Mouse (Mus musculus): ENCODE results near the gene Ptges. TPM values are rescaled to one million over a fixed set of nuclear protein-coding genes. Genes with fewer than 3 reads are reported as not detected.
A peak's percentile ranks its signal among the peaks of the same experiment; 100 is the strongest.
"Not testable (repeated sequence)": the region's sequence is repeated elsewhere in the genome, so short reads cannot be mapped to it uniquely, and the experiment has no call there.

Gene Ptges
- polyA plus RNA-seq, 1 experiment from 2014 or later: 29.2 TPM

DNA sequence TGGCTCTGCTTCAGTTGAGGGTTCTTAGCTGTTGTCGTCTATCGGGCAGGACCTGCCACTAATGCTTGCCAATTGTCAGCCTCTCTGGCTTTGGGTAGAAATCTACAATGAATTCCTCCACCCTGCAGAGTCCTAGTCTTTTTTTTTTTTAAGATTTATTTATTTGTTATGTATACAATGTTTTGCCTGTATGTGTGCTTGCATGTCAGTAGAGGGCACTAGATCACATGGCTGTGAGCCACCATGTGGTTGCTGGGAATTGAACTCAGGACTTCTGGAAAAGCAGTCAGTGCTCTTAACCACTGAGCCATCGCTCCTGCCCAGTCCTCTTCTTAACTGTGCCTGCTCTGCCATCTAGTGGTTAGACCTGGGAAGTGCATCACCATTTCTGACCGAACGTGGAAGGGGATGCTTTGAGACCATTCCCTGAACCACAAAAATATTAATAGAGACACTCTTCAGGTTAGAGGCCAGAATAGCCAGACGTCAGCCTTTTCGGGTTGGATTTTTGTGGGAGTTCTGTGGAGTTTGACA is 4.3 kb upstream of the Ptges start:
- no peak overlapping the region for H3K9ac ChIP-seq (ENCODE audit: low read length)
- H3K27ac ChIP-seq (replicated peaks): no peak overlapping the region
- no peak overlapping the region for H3K4me2 ChIP-seq (replicated peaks; ENCODE audit: low read depth)
- ATAC-seq (ENCODE audit: low FRiP score, low TSS enrichment): 0 out of 2 replicates have a peak, but pooled peaks have one; percentile 26
- 12% methylated on average over 7 of the region's 7 CpGs for WGBS
- no peak for TF ChIP-seq EP300 (optimal IDR thresholded peaks at IDR 0.05)
- TF ChIP-seq CTCF (IDR thresholded peaks at IDR 0.05; ENCODE audit: low read depth): peak; percentile 95
- no peaks in the 10 kb centered on the region for H3K36me3 ChIP-seq (ENCODE audit: control insufficient read depth, insufficient read depth, low read length)
- H3K4me3 ChIP-seq (ENCODE audit: low read depth, low read length): no peak overlapping the region
- no peaks in the 10 kb centered on the region for H3K27me3 ChIP-seq (ENCODE audit: control insufficient read depth, insufficient read depth, low read length)
- peak; percentile 70 for DNase-seq (ENCODE audit: low spot score)
- no peaks in the 10 kb centered on the region for H3K4me1 ChIP-seq (replicated peaks; ENCODE audit: control insufficient read depth, insufficient read depth)
- H3K9me3 ChIP-seq (ENCODE audit: control insufficient read depth, low read length): no peaks in the 10 kb centered on the region

DNA sequence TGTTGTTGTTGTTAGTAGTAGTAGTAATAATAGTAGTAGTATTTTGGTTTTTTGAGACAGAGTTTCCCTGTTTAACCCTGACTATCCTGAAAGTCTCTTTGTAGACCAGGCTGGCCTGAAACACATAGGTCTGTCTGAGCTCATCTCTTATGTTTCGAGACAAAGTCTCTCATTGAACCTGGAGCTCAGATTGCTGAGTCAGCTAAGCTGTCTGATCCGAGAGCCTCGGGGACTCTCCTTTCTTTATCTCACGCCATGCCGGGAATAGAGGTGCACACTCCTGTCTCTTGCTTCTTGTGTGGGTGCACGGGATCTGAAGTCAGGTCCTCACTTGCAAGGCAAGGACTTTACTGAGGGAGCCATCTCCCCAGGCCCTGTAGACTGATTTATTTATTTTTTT is 3.4 kb upstream of the Ptges start:
- no peak for ATAC-seq (ENCODE audit: low FRiP score, low TSS enrichment)
- no peak overlapping the region for H3K27ac ChIP-seq (replicated peaks)
- no peak overlapping the region for H3K4me2 ChIP-seq (replicated peaks; ENCODE audit: low read depth)
- no peak overlapping the region for H3K4me3 ChIP-seq (ENCODE audit: low read depth, low read length)
- TF ChIP-seq CTCF (IDR thresholded peaks at IDR 0.05; ENCODE audit: low read depth) (no peak), EP300 (optimal IDR thresholded peaks at IDR 0.05) (no peak)
- no peak for DNase-seq (ENCODE audit: low spot score)
- H3K4me1 ChIP-seq (replicated peaks; ENCODE audit: control insufficient read depth, insufficient read depth): no peaks in the 10 kb centered on the region
- H3K36me3 ChIP-seq (ENCODE audit: control insufficient read depth, insufficient read depth, low read length): no peaks in the 10 kb centered on the region
- H3K9me3 ChIP-seq (ENCODE audit: control insufficient read depth, low read length): no peaks in the 10 kb centered on the region
- 47% methylated on average over 6 of the region's 6 CpGs for WGBS
- H3K27me3 ChIP-seq (ENCODE audit: control insufficient read depth, insufficient read depth, low read length): no peaks in the 10 kb centered on the region
- no peak overlapping the region for H3K9ac ChIP-seq (ENCODE audit: low read length)

DNA sequence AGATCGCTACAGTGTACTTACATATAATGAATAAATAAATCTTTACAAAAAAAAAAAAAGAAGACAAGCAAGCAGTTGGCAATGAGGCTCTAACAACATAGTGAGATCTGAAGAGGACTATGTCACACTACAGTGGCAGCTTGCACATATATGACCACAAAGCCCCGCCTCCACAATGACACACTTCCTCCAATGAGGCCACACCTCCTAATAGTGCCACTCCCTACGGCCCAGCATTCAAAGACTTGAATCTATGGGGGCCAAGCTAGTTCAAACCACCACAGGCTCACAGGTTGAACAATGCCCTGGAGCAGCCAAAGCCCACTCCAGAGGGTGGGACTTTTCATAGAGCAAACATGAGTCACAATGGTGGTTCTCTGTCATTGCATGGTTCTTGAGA is 2.3 kb upstream of the Ptges start:
- H3K9me3 ChIP-seq (ENCODE audit: control insufficient read depth, low read length): no peaks in the 10 kb centered on the region
- TF ChIP-seq CTCF (IDR thresholded peaks at IDR 0.05; ENCODE audit: low read depth): no peak
- TF ChIP-seq EP300 (optimal IDR thresholded peaks at IDR 0.05): no peak
- peak; percentile 45 for DNase-seq (ENCODE audit: low spot score)
- no peak; the same call in 1 of the 2 replicates for ATAC-seq (ENCODE audit: low FRiP score, low TSS enrichment)
- WGBS: 79% methylated on average over 3 of the region's 3 CpGs
- H3K36me3 ChIP-seq (ENCODE audit: control insufficient read depth, insufficient read depth, low read length): no peaks in the 10 kb centered on the region
- no peak overlapping the region for H3K4me3 ChIP-seq (ENCODE audit: low read depth, low read length)
- no peaks in the 10 kb centered on the region for H3K27me3 ChIP-seq (ENCODE audit: control insufficient read depth, insufficient read depth, low read length)
- H3K27ac ChIP-seq (replicated peaks): no peak overlapping the region
- no peak overlapping the region for H3K4me2 ChIP-seq (replicated peaks; ENCODE audit: low read depth)
- no peak overlapping the region for H3K9ac ChIP-seq (ENCODE audit: low read length)
- 0 out of 2 replicates have a peak, but pooled peaks cover 2% of the 10 kb centered on the region for H3K4me1 ChIP-seq (replicated peaks; ENCODE audit: control insufficient read depth, insufficient read depth)

DNA sequence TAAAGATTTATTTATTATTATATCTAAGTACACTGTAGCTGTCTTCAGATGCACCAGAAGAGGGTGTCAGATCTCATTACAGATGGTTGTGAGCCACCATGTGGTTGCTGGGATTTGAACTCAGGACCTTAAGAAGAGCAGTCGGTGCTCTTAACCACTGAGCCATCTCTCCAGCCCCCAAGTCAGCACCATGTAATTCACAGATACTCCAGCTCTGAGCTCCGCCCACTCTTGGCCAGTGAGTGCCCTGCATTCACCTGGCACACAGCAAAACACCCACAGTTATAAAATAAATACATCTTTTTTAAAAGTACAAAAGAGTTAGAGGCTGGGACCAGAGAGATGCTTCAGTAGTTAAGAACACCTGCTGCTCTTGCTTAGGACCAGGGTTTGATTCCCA is 1.2 kb upstream of the Ptges start:
- H3K4me3 ChIP-seq (ENCODE audit: low read depth, low read length); H3K27ac ChIP-seq (replicated peaks); DNase-seq (ENCODE audit: low spot score); H3K9ac ChIP-seq (ENCODE audit: low read length); H3K9me3 ChIP-seq (ENCODE audit: control insufficient read depth, low read length); ATAC-seq (ENCODE audit: low FRiP score, low TSS enrichment); H3K27me3 ChIP-seq (ENCODE audit: control insufficient read depth, insufficient read depth, low read length); H3K36me3 ChIP-seq (ENCODE audit: control insufficient read depth, insufficient read depth, low read length); H3K4me1 ChIP-seq (replicated peaks; ENCODE audit: control insufficient read depth, insufficient read depth); H3K4me2 ChIP-seq (replicated peaks; ENCODE audit: low read depth): not testable (repeated sequence)
- 89% methylated on average over 2 of the region's 2 CpGs for WGBS

DNA sequence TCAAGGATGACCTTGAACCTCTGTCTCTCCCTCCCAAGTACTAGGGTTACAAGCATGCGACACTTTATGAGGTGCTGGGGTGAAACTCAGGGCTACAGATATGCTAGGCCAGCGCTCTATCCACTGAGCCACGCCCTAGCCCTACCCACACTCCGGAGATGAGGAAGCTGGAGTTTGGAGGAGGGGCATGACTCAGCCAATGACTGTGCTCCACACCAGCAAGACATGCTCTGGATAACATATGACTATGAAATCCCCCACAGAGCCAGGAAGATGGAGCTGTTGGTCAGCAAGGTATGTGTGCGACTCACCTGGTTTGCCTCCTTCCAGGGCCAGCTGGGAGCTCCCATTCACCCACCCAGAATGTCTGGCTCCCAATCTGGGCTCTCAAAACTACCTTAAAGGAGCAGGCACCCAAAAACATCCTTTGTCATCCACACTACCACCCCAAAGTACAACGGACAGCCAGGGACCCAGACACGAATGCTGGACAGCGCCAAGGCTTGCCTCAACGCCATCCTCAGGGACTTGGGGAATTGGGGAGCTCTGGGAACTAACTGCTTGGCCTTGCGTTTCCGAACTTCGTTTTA is 675 bp downstream of the Ptges start:
- TF ChIP-seq EP300 (optimal IDR thresholded peaks at IDR 0.05): no peak
- 18% methylated on average over 12 of the region's 12 CpGs for WGBS
- H3K27me3 ChIP-seq (ENCODE audit: control insufficient read depth, insufficient read depth, low read length): no peaks in the 10 kb centered on the region
- H3K4me1 ChIP-seq (replicated peaks; ENCODE audit: control insufficient read depth, insufficient read depth): 0 out of 2 replicates have a peak, but pooled peaks cover 2% of the 10 kb centered on the region
- H3K9me3 ChIP-seq (ENCODE audit: control insufficient read depth, low read length): no peaks in the 10 kb centered on the region
- ATAC-seq (ENCODE audit: low FRiP score, low TSS enrichment): peak; percentile 87
- H3K27ac ChIP-seq (replicated peaks): peak overlapping the region; percentile 81
- H3K9ac ChIP-seq (ENCODE audit: low read length): peak overlapping the region; percentile 39
- H3K36me3 ChIP-seq (ENCODE audit: control insufficient read depth, insufficient read depth, low read length): no peaks in the 10 kb centered on the region
- H3K4me2 ChIP-seq (replicated peaks; ENCODE audit: low read depth): peak overlapping the region; percentile 59
- peak; percentile 77 for DNase-seq (ENCODE audit: low spot score)
- peak overlapping the region; percentile 32; the same call in 1 of the 2 replicates for H3K4me3 ChIP-seq (ENCODE audit: low read depth, low read length)

DNA sequence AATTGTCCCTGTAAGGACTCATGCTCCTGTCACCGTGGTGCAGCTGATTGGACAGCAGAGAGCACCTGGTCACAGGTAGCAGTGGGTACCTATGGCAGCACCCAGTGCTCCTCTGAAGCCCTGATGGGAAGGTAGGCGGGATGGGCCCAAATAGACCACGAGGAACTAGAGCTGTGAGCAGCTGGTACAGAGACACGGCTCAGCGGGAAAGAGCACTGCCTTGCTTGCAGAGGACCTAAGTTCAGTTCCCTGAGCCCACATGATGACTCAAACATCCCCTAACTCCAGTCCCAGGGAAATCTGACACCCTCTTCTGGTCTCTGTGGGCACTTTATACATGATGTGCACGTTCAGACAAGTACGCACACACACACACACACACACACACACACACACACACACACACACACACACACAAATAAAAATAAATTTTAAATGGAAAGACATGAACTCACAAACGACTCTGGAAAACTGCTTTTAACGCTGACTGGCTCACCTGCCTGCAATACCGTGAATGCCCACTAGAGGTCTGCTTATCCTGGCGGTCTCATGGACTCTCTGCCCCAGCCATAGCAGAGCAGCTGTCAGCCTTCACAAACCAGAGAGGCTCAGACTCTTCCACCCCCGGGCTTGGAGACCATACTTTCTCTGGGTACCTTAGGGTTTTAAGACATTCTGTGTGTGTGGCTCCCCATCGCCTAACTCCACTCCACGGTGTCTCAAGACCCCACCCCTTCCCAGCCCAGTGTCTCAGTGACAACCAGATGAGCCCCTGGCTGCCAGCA is 1.6 kb downstream of the Ptges start:
- TF ChIP-seq CTCF (IDR thresholded peaks at IDR 0.05; ENCODE audit: low read depth): peak; percentile 92
- no peak for TF ChIP-seq EP300 (optimal IDR thresholded peaks at IDR 0.05)
- DNase-seq (ENCODE audit: low spot score) (peak; percentile 85), ATAC-seq (ENCODE audit: low FRiP score, low TSS enrichment) (peak; percentile 60)
- Histone ChIP-seq H3K36me3 (ENCODE audit: control insufficient read depth, insufficient read depth, low read length) (no peaks in the 10 kb centered on the region), H3K9me3 (ENCODE audit: control insufficient read depth, low read length) (no peaks in the 10 kb centered on the region), H3K27ac (replicated peaks) (peak overlapping the region; percentile 81), H3K9ac (ENCODE audit: low read length) (0 out of 2 replicates have a peak overlapping the region, but pooled peaks have one; percentile 4), H3K4me3 (ENCODE audit: low read depth, low read length) (no peak overlapping the region), H3K27me3 (ENCODE audit: control insufficient read depth, insufficient read depth, low read length) (no peaks in the 10 kb centered on the region), H3K4me1 (replicated peaks; ENCODE audit: control insufficient read depth, insufficient read depth) (0 out of 2 replicates have a peak, but pooled peaks cover 2% of the 10 kb centered on the region), H3K4me2 (replicated peaks; ENCODE audit: low read depth) (no peak overlapping the region)
- 25% methylated on average over 14 of the region's 14 CpGs for WGBS

All from stomach, postnatal 0 days (tissue).